Mouse (Mus musculus): ENCODE results near the gene Gbp3.
A peak's percentile ranks its signal among the peaks of the same experiment; 100 is the strongest.
"Not testable (repeated sequence)": the region's sequence is repeated elsewhere in the genome, so short reads cannot be mapped to it uniquely, and the experiment has no call there.

Gbp3 gene

DNA sequence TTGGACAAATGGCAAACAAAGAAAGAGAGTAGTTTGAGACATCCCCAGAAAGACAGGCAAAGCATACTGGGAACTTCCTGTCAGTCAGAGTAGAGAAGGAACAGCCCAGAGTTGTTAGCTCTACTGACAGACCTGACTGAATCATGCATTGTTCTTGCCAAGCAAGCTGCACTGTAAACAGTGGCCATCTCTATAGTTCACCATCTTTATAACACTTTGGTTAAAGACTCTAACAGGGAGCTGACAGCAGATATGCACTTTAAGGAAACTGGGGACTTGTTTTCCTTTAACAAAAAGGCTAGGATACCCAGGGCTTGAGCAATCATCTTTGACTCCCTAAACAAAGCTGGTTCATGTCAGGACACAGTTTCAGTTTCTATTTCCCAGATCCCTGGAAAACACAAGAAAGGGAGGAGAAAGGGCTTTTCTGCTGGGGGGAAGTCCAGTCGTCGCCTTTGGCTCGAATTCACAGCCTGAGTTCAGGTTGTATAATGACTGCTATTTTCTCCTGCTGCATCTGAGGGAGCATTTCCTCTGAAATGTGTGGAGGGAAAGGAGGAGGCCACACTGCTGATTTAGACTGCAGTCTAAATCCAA is at the start of gene Gbp3:
TSS of gene Gbp3 (plus strand) at position 395 of the 597 bp plus-strand sequence.
- peak; percentile 5 for DNase-seq (ENCODE audit: low spot score)

- DNase-seq (ENCODE audit: low spot score): no peak
Observed at GRCm38 (mm10) chr3:142528116-142528515, 31.7 kb upstream of the Gbp3 start.

GRCm38 (mm10) chr3:142529597-142529996 is 30.2 kb upstream of the Gbp3 start:
- no peak for DNase-seq (ENCODE audit: low spot score)

DNA sequence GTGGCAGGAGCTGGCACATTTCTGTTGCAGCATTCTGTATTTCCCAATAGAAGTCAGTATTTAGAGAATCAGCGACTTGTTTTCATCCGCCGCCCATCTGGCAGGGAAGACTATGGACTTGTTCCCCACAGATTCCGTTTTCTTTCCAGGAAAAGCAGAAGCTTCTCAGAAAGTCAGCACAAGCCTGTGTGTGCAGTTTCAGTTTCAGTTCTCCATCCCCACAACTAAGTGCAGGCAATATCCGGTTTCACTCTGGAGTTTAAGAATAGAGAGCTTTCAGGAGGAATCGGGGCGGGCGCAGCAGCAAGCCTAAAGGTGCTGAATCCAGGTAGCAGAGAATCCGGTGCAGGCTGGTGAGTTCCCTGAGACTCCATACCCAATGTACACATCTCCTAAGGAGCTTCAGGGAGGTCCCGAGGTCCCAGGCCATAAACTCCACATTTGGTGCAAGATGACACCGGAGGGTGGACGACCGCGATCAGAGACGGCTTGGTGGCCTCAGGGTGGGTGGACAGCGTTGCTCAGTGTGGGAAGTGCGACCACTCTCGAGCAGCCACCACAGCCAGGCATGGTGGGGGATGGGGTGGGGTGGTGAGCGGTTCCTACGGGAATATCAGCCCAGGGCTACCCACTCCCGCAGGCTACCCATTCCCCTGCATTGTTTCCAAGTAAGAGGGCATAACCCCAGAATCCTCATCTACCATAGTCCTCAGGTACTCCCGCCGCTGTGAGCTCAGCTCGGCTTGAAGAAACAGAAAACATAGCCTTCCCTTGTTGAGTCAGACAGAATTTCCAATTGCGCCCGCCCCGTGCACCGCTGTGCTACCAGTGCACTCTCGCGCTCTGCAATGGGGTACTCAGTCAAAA is 29.5 kb upstream of the Gbp3 start, which contains the start of gene Gbp7:
TSS of gene Gbp7 (plus strand) at position 256 of the 867 bp plus-strand sequence.
- DNase-seq (ENCODE audit: low spot score): peak; percentile 42

- DNase-seq (ENCODE audit: low spot score): no peak
Observed at GRCm38 (mm10) chr3:142531595-142531994, 28.2 kb upstream of the Gbp3 start.

GRCm38 (mm10) chr3:142533185-142533584 is 26.6 kb upstream of the Gbp3 start:
- DNase-seq (ENCODE audit: low spot score): no peak

- no peak for DNase-seq (ENCODE audit: low spot score)
Observed at GRCm38 (mm10) chr3:142535667-142536066, 24.2 kb upstream of the Gbp3 start.

GRCm38 (mm10) chr3:142541391-142541790 is 18.4 kb upstream of the Gbp3 start:
- DNase-seq (ENCODE audit: low spot score): no peak

- not testable (repeated sequence) for DNase-seq (ENCODE audit: low spot score)
Observed at GRCm38 (mm10) chr3:142542776-142543175, 17.1 kb upstream of the Gbp3 start.

GRCm38 (mm10) chr3:142546690-142547089 is 13.1 kb upstream of the Gbp3 start:
- DNase-seq (ENCODE audit: low spot score): no peak

DNA sequence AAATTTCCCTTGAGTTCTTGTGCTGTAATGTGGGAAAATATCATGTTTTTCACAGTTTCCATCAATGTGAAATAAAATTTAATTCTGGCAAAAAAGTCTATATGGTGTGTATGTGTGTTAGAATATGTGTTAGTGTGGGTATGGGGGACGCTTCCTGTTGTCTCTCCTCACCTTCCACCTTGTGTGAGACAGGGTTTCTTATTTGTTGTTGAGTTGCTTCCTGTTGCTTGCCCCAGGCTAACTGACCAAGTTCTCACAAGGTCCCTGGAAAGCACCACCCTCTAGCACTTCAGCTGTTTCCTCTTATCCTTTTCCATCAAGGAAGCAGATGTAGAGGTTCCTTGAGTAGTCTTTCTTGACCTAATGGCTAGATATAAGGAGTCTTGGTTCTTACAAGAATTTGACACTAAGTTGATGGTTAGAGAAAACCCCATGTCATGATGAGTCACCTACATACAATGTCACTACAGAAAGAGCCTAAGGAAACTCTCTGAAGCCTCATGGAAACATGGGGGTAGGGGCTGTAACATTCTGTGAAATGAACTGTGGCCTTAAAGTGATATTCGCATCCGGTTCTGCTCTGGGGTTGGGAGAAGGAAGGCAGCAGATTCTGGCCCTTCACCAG is 9.7 kb upstream of the Gbp3 start:
- DNase-seq (ENCODE audit: low spot score): no peak

DNA sequence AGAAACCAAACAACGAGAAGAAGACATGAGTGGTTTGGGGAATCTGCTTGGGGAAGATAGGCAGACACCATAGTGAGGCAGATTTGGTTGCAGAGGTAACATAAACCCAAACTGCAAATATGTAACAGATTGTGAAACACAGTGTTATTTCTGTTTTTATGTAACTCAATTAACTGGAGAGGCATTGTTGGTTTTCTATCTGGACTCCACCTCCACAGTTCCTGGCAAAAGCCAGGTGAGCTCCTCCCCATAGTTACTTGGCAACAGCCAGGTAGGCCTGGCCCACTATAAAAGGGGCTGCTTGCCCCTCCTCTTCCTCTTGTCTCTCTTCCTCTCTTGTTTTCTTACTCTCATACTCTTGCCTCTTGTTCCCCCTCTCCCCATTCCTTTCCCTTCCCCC is 5.2 kb upstream of the Gbp3 start:
- DNase-seq (ENCODE audit: low spot score): no peak

GRCm38 (mm10) chr3:142555623-142556022 is 4.2 kb upstream of the Gbp3 start:
- DNase-seq (ENCODE audit: low spot score): no peak

DNA sequence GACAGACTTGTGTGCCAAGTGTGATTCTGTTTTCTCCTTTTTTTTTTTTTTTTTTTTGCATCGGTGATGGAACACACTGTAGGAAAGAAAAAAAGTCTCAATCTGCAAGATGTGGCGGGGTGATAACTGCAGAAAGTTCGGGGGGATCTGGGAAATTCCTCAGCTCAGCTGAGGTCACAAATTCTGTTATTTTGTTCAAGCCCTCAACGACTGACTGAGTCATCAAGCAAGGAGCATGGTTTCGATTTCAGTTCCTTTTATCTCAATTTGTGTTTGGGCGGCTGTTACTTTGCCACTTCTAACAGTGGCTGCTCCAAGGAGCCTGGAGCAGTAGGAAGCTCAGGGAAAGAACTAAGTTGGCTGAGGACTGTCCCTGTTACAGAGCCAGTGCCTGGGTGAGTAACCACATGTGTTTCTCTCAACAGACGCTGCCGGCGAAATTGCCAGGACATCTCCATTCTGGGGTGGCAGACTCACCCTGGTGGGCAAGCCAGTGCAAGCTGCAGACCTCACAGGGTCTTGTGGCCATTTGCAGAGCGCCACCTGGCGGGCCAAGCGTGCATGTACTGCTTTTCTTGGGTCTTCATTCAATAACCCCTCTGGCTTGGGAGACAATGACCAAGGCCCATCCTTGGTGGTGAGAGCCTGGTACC is 596 bp downstream of the Gbp3 start:
- peak; percentile 86 for DNase-seq (ENCODE audit: low spot score)

GRCm38 (mm10) chr3:142561045-142561646 is 1.3 kb downstream of the Gbp3 start:
- DNase-seq (ENCODE audit: low spot score): no peak

GRCm38 (mm10) chr3:142561666-142562065 is 1.8 kb downstream of the Gbp3 start:
- no peak for DNase-seq (ENCODE audit: low spot score)

DNA sequence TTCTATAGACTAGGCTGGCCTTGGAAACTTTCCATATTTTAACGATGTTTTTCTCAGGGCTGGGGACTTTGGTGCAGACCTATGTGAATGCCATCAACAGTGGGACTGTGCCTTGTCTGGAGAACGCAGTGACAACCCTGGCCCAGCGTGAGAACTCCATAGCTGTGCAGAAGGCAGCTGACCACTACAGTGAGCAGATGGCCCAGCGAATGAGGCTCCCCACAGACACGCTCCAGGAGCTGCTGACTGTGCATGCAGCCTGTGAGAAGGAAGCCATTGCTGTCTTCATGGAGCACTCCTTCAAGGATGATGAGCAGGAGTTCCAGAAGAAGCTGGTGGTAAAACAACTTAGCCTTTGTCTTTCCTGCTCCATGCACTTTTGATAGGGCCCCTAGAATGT is 7.7 kb downstream of the Gbp3 start:
- not testable (repeated sequence) for DNase-seq (ENCODE audit: low spot score)

DNA sequence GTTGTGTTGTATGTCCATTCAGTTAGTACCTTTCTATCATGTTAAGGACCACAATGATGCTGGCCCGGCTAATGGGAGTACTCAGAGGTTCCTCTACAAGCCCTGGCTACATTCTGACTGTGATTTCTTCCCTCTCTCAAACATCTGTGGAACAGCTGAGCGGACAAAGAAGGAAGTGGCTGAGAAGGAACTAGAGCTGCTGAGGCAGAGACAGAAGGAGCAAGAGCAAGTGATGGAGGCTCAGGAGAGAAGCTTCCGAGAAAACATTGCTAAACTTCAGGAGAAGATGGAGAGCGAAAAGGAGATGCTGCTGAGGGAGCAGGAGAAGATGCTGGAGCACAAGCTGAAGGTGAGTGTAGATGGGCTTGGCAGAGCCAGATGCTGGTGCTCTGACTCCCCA is 10.9 kb downstream of the Gbp3 start:
- DNase-seq (ENCODE audit: low spot score): no peak

DNA sequence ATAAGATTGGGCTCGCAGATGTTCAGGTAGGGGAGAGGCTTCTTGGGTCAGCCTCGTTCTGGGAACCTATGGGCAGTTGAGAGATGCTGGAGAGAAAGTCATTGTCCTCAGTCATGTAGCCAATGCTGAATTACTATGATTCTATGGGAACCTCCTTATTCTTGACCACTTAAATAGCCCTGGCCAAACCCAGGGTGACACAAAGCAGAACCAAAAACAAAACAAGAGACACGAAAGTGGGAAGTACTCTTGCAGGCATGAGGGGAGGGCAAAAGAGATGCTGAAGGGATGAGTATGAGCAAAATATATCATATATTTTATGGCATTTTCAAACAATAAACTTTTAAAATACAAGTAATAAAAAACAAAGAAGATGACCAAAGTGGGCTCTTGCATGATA is 17.3 kb downstream of the Gbp3 start:
- no peak for DNase-seq (ENCODE audit: low spot score)

DNA sequence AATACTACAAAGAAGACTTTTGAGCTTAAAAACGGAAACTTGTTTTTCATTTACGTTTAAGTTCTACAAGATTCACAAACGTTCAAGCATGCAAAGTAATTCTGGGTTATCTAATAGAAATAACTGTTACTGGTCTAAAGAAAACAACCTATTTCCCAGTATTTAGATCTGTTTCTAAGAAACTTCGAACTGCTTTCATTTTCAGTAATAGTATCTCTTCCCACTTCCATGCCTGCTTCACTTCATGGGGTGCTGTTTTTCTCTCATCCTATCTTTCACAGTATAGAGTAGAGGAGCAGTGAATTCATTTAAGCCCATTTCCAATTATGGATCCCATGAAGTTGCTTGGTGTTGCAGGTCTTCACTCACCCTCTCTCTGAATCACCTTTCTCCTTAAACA is 18.5 kb downstream of the Gbp3 start:
- no peak for DNase-seq (ENCODE audit: low spot score)

GRCm38 (mm10) chr3:142583067-142583466 is 23.2 kb downstream of the Gbp3 start:
- DNase-seq (ENCODE audit: low spot score): no peak

GRCm38 (mm10) chr3:142587386-142587785 is 27.6 kb downstream of the Gbp3 start:
- no peak for DNase-seq (ENCODE audit: low spot score)

Data from layer of hippocampus, adult 11-12 months (tissue).